ENCODE assay signal across 8 mouse cellular contexts in the genomic region with DNA sequence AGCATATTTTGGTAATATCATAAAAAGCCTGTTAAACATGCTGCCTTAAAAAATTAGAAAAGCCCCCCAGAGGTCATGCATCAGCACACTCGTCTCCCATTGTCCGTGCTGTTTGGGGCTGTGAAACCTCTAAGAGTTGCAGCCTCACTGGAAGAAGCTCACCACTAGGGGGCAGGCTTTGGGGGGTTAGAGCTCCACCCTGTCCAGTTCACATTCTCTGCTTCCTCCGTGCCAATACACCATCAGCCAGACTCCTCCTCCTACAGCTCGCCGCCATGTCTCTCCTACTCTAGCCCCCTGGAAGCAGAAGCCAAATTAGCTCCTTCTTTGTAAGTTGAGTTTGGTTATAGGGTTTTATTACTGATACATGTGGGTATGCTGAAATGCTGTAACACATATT. TPM values are rescaled to one million over a fixed set of nuclear protein-coding genes. Genes with fewer than 3 reads are reported as not detected.
A peak's percentile ranks its signal among the peaks of the same experiment; 100 is the strongest.
DNase-seq lines count a peak whose midpoint lies in the region; ATAC-seq and TF ChIP-seq lines count a peak whose summit lies in the region.

No protein-coding gene starts in this region.

- H3K27me3 ChIP-seq in G1E (ENCODE audit: insufficient read depth, low read length) = peaks cover 16% of the 10 kb centered on the region

- TF ChIP-seq CTCF in G1E (IDR thresholded peaks at IDR 0.05; ENCODE audit: low read depth, low read length) = peak; percentile 45

- no peaks in the 10 kb centered on the region for H3K36me3 ChIP-seq in G1E (replicated peaks)

- no peak overlapping the region for H3K4me3 ChIP-seq in G1E (ENCODE audit: low read depth, low read length)

- H3K4me1 ChIP-seq in G1E (ENCODE audit: insufficient read depth, low read depth, low read length) = peaks cover 3% of the 10 kb centered on the region

- peak; percentile 38 for DNase-seq in layer of hippocampus, adult 11-12 months (ENCODE audit: low spot score)
- no peak for DNase-seq in layer of hippocampus, adult 9-11 months
- no peak for DNase-seq in G1E (ENCODE audit: low spot score)
- DNase-seq in cerebellum, adult 8-10 months = peak; percentile 22
- DNase-seq in heart, adult 9 months (ENCODE audit: low spot score in 2 of 2) = peak; percentile 8 to 18
- peak; percentile 54 to 65 for DNase-seq in lung, adult 18-20 months
- DNase-seq in retina, postnatal 7 days (ENCODE audit: low read depth, low spot score) = peak; percentile 54
- DNase-seq in frontal cortex, postnatal 10 days (ENCODE audit: low spot score in 2 of 2) = no peak

- 0 out of 2 replicates have a peak, but pooled peaks have one; percentile 28 for ATAC-seq in G1E (ENCODE audit: extremely low read depth, insufficient number of reproducible peaks, low FRiP score, poor library complexity, severe bottlenecking)

- no peaks in the 10 kb centered on the region for H3K9me3 ChIP-seq in G1E (replicated peaks)

RNA-seq across cellular contexts. Expression of a gene that starts 14.3 kb away (rescaled TPM):
- total RNA-seq in G1E (2014; fragmentation: Nextera tagmentation) (41.2 and 73.2 TPM in 2 replicates), G1E (2017) (41.5 and 52.6 TPM in 2 replicates)
- 4.0 and 4.7 TPM in 2 replicates for polyA plus RNA-seq in G1E (2012)

RNA-seq across cellular contexts. Expression of a gene that starts 28.5 kb away (rescaled TPM):
- total RNA-seq in G1E (2014; fragmentation: Nextera tagmentation) = not detected in 2 replicates
- 0.11 TPM in 1 of 2 replicates, not detected in the other for total RNA-seq in G1E (2017)
- polyA plus RNA-seq in G1E (2012) = not detected in 2 replicates

RNA-seq across cellular contexts. Expression of a gene that starts 54.5 kb away (rescaled TPM):
- total RNA-seq in G1E (2014; fragmentation: Nextera tagmentation) = not detected in 2 replicates
- 0.17 TPM in 1 of 2 replicates, not detected in the other for total RNA-seq in G1E (2017)
- not detected in 2 replicates for polyA plus RNA-seq in G1E (2012)

Comparison
In these comparisons a context has a peak if more than half of its experiments do, and no peak if none do; other contexts are left out.
1. DNase-seq: peak in layer of hippocampus, adult 11-12 months (single experiment), cerebellum, adult 8-10 months (single experiment), heart, adult 9 months (2 of 2), lung, adult 18-20 months (2 of 2) and retina, postnatal 7 days (single experiment); none in layer of hippocampus, adult 9-11 months (single experiment), G1E (single experiment) and frontal cortex, postnatal 10 days (0 of 2).